Mouse (Mus musculus) hematopoietic stem cell, adult 5-6 weeks (primary cell): ENCODE measurements around the gene Cntfr. TPM values are rescaled to one million over a fixed set of nuclear protein-coding genes. Genes with fewer than 3 reads are reported as not detected.
"Not testable (repeated sequence)": the region's sequence is repeated elsewhere in the genome, so short reads cannot be mapped to it uniquely, and the experiment has no call there.

Experiments
- ATAC-seq, 2 experiments: fragments of 125-278 bp in 1 of 2; replicated peaks in 1 of 2; 2 replicates each; pipeline ENCODE4 v1.8.0; 2016 to 2017; ENCODE audit warnings: inconsistent platforms in 2 of 2, mild to moderate bottlenecking in 2 of 2, moderate number of reproducible peaks in 2 of 2, low read depth in 1 of 2, moderate TSS enrichment in 1 of 2; ENCODE audit not compliant: low FRiP score in 2 of 2, poor library complexity in 2 of 2, severe bottlenecking in 2 of 2, insufficient read depth in 1 of 2, low TSS enrichment in 1 of 2
- total RNA-seq: library from RNA; stranded (forward); fragments of 172-1452, 232-1000 nt; gene quantifications from 2 replicates; pipeline ENCODE4 v1.2.3, GENCODE M21; 2017

Gene Cntfr
- total RNA-seq, result not detected in 2 replicates

GRCm38 (mm10) chr4:41696930-41697841 lies at the start of gene Cntfr:
TSS of gene Cntfr (minus strand) at chr4:41697089.
- not testable (repeated sequence) for ATAC-seq

- ATAC-seq, result no peak
Measured at GRCm38 (mm10) chr4:41745021-41745420, 48.1 kb upstream of the Cntfr start.

GRCm38 (mm10) chr4:41744131-41744530 lies 47.2 kb upstream of the Cntfr start:
- no peak for ATAC-seq

DNA sequence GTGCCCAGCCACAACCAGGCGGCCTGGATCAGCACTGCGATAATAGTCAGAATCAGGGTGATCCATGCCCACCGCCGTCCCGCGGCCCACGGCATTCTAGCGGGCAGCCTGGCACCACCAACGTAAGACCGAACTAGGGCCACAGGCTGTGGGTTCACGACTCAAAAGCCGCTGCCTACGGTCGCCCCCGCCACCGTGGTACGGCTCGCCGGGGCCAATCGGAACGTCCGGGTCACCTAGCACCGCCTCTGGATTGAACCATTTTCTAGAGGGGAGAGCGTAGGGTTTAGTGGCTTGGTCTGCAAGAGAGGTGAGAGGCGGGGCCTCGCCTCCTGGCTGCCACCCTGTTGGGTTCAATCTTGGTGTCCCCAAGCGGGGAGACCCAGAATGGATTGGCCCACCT lies 44.3 kb upstream of the Cntfr start:
- ATAC-seq, result peak; percentile 91 to 93

- peak; percentile 73 for ATAC-seq
Measured at GRCm38 (mm10) chr4:41740380-41741157, 43.7 kb upstream of the Cntfr start.

GRCm38 (mm10) chr4:41739260-41739659 lies 42.4 kb upstream of the Cntfr start:
- no peak for ATAC-seq

GRCm38 (mm10) chr4:41738256-41738603 lies 41.3 kb upstream of the Cntfr start:
- no peak for ATAC-seq

- ATAC-seq, result peak; percentile 58
Measured at GRCm38 (mm10) chr4:41737602-41738255, 40.8 kb upstream of the Cntfr start.

- peak; percentile 39 to 65 for ATAC-seq
Measured at GRCm38 (mm10) chr4:41731052-41731765, 34.3 kb upstream of the Cntfr start, which contains the start of gene Arid3c. TSS of gene Arid3c (minus strand) at chr4:41731142.

- no peak for ATAC-seq
Measured at GRCm38 (mm10) chr4:41726826-41727621, 30.1 kb upstream of the Cntfr start.

DNA sequence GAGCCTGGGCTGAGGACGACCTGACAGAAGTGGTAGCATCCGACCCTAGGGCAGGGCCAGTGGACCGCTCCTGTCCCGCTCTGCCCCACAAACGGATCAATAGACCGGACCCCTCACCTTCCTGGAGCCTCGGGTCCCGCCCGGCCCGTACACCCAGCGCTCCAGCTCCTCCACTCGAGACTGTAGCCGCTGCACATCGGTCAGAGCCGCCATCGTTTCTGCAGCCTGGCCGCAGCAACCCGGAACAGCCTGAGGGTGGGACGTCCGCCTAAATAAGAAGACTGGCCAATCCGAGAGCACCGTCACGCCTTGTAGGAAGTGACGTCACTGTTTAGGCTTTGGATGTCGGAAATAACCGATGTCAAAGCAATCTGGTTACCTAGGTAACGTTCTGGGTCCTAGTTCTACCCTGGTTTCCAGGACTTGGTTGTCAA lies 26.0 kb upstream of the Cntfr start, which contains the start of gene Dctn3:
Dctn3 (minus strand) TSS at position 253 of the 434 bp plus-strand sequence.
- ATAC-seq, result peak; percentile 96 to 97

GRCm38 (mm10) chr4:41716834-41717233 lies 19.9 kb upstream of the Cntfr start:
- no peak for ATAC-seq

GRCm38 (mm10) chr4:41715596-41715995 lies 18.7 kb upstream of the Cntfr start:
- ATAC-seq, result peak; percentile 23 to 34; a peak in 2 of 4 replicates

- no peak for ATAC-seq
Measured at GRCm38 (mm10) chr4:41715082-41715481, 18.2 kb upstream of the Cntfr start.

- peak; percentile 39 to 59; a peak in 1 of 4 replicates for ATAC-seq
Measured at GRCm38 (mm10) chr4:41714276-41714675, 17.4 kb upstream of the Cntfr start.
